Mouse (Mus musculus) spleen, adult 2 months (tissue): ENCODE measurements around the gene Amdhd1.

ENCODE experiments used
- CTCF ChIP-seq: fragments of 200-500 bp; IDR thresholded peaks from 2 replicates; pipeline ENCODE4 v1.5.1; 2011; ENCODE audit warnings: mild to moderate bottlenecking, inconsistent platforms; ENCODE audit not compliant: insufficient read depth, insufficient read length, insufficient replicate concordance; ENCODE audit errors: extremely low read depth
- POLR2A ChIP-seq: fragments of 200-500 bp; IDR thresholded peaks from 2 replicates; pipeline ENCODE4 v1.6.1; 2011; ENCODE audit warnings: low read depth, low read length, inconsistent platforms

DNA sequence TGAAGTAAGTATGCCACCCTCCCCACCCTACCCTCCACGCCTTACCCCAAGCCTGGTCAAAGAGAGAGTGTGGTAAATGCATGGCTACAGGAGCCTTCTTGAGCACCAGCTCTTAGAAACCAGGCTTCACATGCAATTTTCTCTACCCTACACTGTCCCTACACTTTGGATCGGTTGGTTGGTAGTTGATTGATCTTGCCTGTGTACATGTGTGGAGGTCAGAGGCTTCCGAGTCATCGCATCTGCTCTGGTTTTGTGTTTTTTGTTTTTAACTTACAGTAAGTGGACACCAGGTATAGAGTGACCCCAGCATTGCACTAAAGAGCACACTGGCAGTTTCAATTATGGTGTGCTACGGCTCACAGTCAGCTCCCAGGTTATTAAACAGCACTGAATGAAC is 4.3 kb upstream of the Amdhd1 start:
- TF ChIP-seq CTCF (no peak), POLR2A (no peak)
